Mouse (Mus musculus) kidney, postnatal 0 days (tissue): Measurements from ENCODE around the gene Irf6. TPM values are rescaled to one million over a fixed set of nuclear protein-coding genes. Genes with fewer than 3 reads are reported as not detected.

ENCODE experiments used
- ATAC-seq: fragments of 200-750 bp; cut with Nextera tagmentation; replicated peaks from 2 replicates; pipeline ENCODE4 v1.8.0; 2017; ENCODE audit warnings: low read depth, moderate number of reproducible peaks, moderate TSS enrichment, moderate library complexity; ENCODE audit not compliant: low FRiP score
- DNase-seq: peaks from one replicate; pipeline ENCODE4 v3.0.0-alpha.2; 2016; ENCODE audit warnings: low spot score
- H3K27ac ChIP-seq: fragments of 300-500 bp; sonication (generic); 2 replicates; pipeline ENCODE4 v1.5.1; 2014; ENCODE audit warnings: mild to moderate bottlenecking
- H3K27me3 ChIP-seq: fragments of 300-500 bp; sonication (generic); 2 replicates; pipeline ENCODE4 v1.6.1; 2014; ENCODE audit warnings: low read length, mixed read lengths; ENCODE audit not compliant: insufficient read depth
- H3K36me3 ChIP-seq: fragments of 300-500 bp; sonication (generic); 2 replicates; pipeline ENCODE4 v1.6.1; 2014; ENCODE audit warnings: low read length, mixed read lengths; ENCODE audit not compliant: insufficient read depth
- H3K4me1 ChIP-seq: fragments of 300-500 bp; sonication (generic); replicated peaks from 2 replicates; pipeline ENCODE4 v1.6.1; 2014; ENCODE audit warnings: antibody characterized with exemption, low read length, mixed read lengths; ENCODE audit not compliant: insufficient read depth
- H3K4me2 ChIP-seq: fragments of 300-500 bp; sonication (generic); 2 replicates; pipeline ENCODE4 v1.6.1; 2014; ENCODE audit warnings: mild to moderate bottlenecking, low read length, moderate library complexity, mixed read lengths
- H3K4me3 ChIP-seq: fragments of 300-500 bp; sonication (generic); replicated peaks from 2 replicates; pipeline ENCODE4 v1.5.1; 2014; ENCODE audit warnings: low read depth, low read length
- H3K9ac ChIP-seq: fragments of 300-500 bp; sonication (generic); 2 replicates; pipeline ENCODE4 v1.6.1; 2014; ENCODE audit warnings: low read depth, low read length
- H3K9me3 ChIP-seq: fragments of 300-500 bp; sonication (generic); replicated peaks from 2 replicates; pipeline ENCODE4 v1.6.1; 2016; ENCODE audit warnings: low read length, inconsistent platforms, mixed read lengths
- CTCF ChIP-seq: IDR thresholded peaks from 2 replicates; pipeline ENCODE4 v1.5.1; 2016; ENCODE audit warnings: antibody characterized with exemption, low read depth, mild to moderate bottlenecking, moderate library complexity
- WGBS: fragments of 180-500 bp; shearing (Covaris S2); extraction: QIAGEN DNeasy Blood & Tissue Kit; methylation state at CpG from one replicate; pipeline ENCODE4 v1.1.7; 2014; 5-methylcytosine and 5-hydroxymethylcytosine counted together
- polyA plus RNA-seq: library from polyadenylated mRNA; unstranded; fragments of >200 nt; fragmentation: Nextera tagmentation; extraction: Ambion mirVana; gene quantifications from 2 replicates; pipeline ENCODE4 v1.2.1, GENCODE M21; 2015

The Irf6 gene
- polyA plus RNA-seq, 1 experiment from 2014 or later: 17.3 TPM

GRCm38 (mm10) chr1:193129786-193130455, 23.0 kb upstream of the Irf6 start, which contains the start of gene Diexf:
Gene Diexf, minus strand, starts transcription at chr1:193130272.
- under 1% methylated on average over 61 of the region's 61 CpGs for WGBS
- Histone ChIP-seq H3K9me3 (no peaks in the 10 kb centered on the region), H3K4me2 (peak within 1 kb of the TSS; percentile 80), H3K36me3 (no peaks in the 10 kb centered on the region), H3K27ac (peak within 1 kb of the TSS; percentile 43; the same call in 1 of the 2 replicates), H3K4me1 (no peaks in the 10 kb centered on the region), H3K4me3 (peak within 1 kb of the TSS; percentile 81), H3K27me3 (no peaks in the 10 kb centered on the region), H3K9ac (peak within 1 kb of the TSS; percentile 80)
- peak; percentile 89 for ATAC-seq
- TF ChIP-seq CTCF: peak; percentile 99
- DNase-seq: peak; percentile 99

GRCm38 (mm10) chr1:193130456-193130825, 22.5 kb upstream of the Irf6 start:
- ATAC-seq: peak; percentile 18; the same call in 1 of the 2 replicates

GRCm38 (mm10) chr1:193130839-193131238, 22.1 kb upstream of the Irf6 start:
- Histone ChIP-seq H3K9me3 (no peaks in the 10 kb centered on the region), H3K4me2 (peak overlapping the region; percentile 59), H3K27ac (no peak overlapping the region), H3K4me3 (peak overlapping the region; percentile 81), H3K36me3 (no peaks in the 10 kb centered on the region), H3K4me1 (no peaks in the 10 kb centered on the region), H3K9ac (no peak overlapping the region), H3K27me3 (no peaks in the 10 kb centered on the region)
- DNase-seq (no peak), ATAC-seq (no peak)
- WGBS: 59% methylated on average over 8 of the region's 8 CpGs
- no peak for TF ChIP-seq CTCF

More at GRCm38 (mm10) chr1:193130456-193130825, 22.5 kb upstream of the Irf6 start:
- Histone ChIP-seq H3K27me3 (no peaks in the 10 kb centered on the region), H3K27ac (no peak overlapping the region), H3K4me3 (peak overlapping the region; percentile 81), H3K4me1 (no peaks in the 10 kb centered on the region), H3K9ac (0 out of 2 replicates have a peak overlapping the region, but pooled peaks have one; percentile 25), H3K9me3 (no peaks in the 10 kb centered on the region), H3K36me3 (no peaks in the 10 kb centered on the region), H3K4me2 (peak overlapping the region; percentile 59)
- DNase-seq: no peak
- no peak for TF ChIP-seq CTCF
- WGBS: 31% methylated on average over 11 of the region's 11 CpGs

- ATAC-seq: no peak
- H3K27ac ChIP-seq: no peak overlapping the region
Observed at GRCm38 (mm10) chr1:193131311-193131948, 21.5 kb upstream of the Irf6 start.

GRCm38 (mm10) chr1:193132385-193132784, 20.5 kb upstream of the Irf6 start:
- DNase-seq (no peak), ATAC-seq (no peak)
- Histone ChIP-seq H3K36me3 (no peaks in the 10 kb centered on the region), H3K4me1 (no peaks in the 10 kb centered on the region), H3K4me2 (no peak overlapping the region), H3K27ac (no peak overlapping the region), H3K27me3 (no peaks in the 10 kb centered on the region), H3K9ac (no peak overlapping the region), H3K9me3 (no peaks in the 10 kb centered on the region), H3K4me3 (no peak overlapping the region)
- TF ChIP-seq CTCF: no peak

More at GRCm38 (mm10) chr1:193131311-193131948, 21.5 kb upstream of the Irf6 start:
- Histone ChIP-seq H3K4me1 (no peaks in the 10 kb centered on the region), H3K9ac (no peak overlapping the region), H3K27me3 (no peaks in the 10 kb centered on the region), H3K4me2 (no peak overlapping the region), H3K36me3 (no peaks in the 10 kb centered on the region), H3K4me3 (no peak overlapping the region), H3K9me3 (no peaks in the 10 kb centered on the region)
- no peak for TF ChIP-seq CTCF
- DNase-seq: no peak
- 36% methylated on average over 6 of the region's 6 CpGs for WGBS

GRCm38 (mm10) chr1:193133726-193134125, 19.2 kb upstream of the Irf6 start:
- Histone ChIP-seq H3K27ac (no peak overlapping the region), H3K4me1 (no peaks in the 10 kb centered on the region), H3K27me3 (no peaks in the 10 kb centered on the region), H3K9ac (no peak overlapping the region), H3K9me3 (no peaks in the 10 kb centered on the region), H3K4me3 (no peak overlapping the region), H3K4me2 (no peak overlapping the region), H3K36me3 (no peaks in the 10 kb centered on the region)
- ATAC-seq: no peak
- peak; percentile 40; the same call in 1 of the 2 replicates for TF ChIP-seq CTCF
- 87% methylated on average over 1 of the region's 1 CpGs for WGBS
- DNase-seq: no peak
